Mouse (Mus musculus): ENCODE data around the gene Phactr4. TPM values are rescaled to one million over a fixed set of nuclear protein-coding genes. Genes with fewer than 3 reads are reported as not detected.

Phactr4 gene
- polyA plus RNA-seq, 1 experiment from 2014 or later = 8.9 TPM

DNA sequence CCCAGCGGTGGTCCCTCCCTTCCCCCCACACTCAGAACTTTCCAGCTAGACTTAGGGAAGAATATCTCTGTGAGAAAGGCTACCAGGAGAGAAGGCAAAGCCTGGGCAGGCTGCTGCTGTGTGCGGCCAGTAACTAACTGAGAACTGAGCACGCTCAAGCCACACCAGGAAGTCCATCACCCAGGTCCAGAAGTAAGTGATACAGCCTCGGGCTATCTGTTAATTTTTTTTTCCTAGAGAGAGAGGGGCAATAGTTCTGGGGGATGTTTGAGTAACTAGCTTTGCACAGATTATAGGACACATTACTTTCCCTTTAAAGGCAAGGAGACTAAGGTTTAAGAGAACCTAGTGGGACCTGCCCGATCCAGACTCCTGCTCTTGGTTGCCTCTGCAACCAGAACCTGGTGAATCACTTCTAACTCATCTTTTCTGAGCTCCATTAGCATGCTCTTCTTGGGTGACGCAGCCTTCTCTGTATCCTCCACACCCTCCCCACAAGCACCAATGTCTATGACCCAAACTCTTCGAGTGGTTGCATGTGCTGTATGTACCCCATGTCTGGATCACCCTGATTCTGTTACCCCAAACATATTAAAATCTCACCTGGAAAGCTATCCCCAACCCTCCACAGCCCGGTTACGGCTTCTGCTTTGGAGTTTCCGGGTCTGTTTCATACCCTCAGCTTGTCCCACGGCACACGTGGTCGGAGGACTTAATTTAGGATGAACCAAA lies 77.7 kb downstream of the Phactr4 start:
- 0 out of 2 replicates have a peak, but pooled peaks have one; percentile 22 for ATAC-seq (replicated peaks)
- WGBS = 6% methylated on average over 13 of the region's 13 CpGs
- Histone ChIP-seq H3K9me3 (no peaks in the 10 kb centered on the region), H3K4me2 (peak overlapping the region; percentile 89), H3K27me3 (replicated peaks) (no peaks in the 10 kb centered on the region), H3K4me1 (peaks cover 15% of the 10 kb centered on the region), H3K36me3 (replicated peaks) (no peaks in the 10 kb centered on the region), H3K4me3 (peak overlapping the region; percentile 83), H3K27ac (no peak overlapping the region), H3K9ac (peak overlapping the region; percentile 69; the same call in 1 of the 2 replicates)

DNA sequence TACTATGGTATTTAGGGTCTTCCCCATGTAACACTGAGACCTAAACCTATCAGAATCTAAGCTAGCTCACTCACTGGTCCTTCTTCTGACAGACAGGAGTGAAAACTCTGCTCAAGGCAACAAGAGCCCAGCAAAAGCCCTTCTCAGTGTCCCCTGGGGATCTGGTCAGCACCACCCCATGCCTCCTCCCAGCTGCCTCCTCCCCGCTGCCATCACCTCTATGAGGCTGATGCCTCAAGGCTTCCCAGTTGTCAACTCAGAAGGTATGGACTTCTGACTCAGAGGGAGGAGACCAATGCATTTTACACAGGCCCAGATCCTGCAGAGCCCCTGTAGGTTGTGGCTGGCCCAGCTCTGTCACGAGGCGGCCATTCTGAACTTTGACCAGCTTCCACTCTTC lies 80.8 kb downstream of the Phactr4 start:
- H3K4me3 ChIP-seq = no peak overlapping the region
- WGBS = 88% methylated on average over 3 of the region's 3 CpGs
- H3K36me3 ChIP-seq (replicated peaks) = peaks cover 11% of the 10 kb centered on the region; the same call in 1 of the 2 replicates
- H3K27me3 ChIP-seq (replicated peaks) = no peaks in the 10 kb centered on the region
- H3K27ac ChIP-seq = no peak overlapping the region
- no peak for ATAC-seq (replicated peaks)
- peaks cover 15% of the 10 kb centered on the region for H3K4me1 ChIP-seq
- H3K9ac ChIP-seq = no peak overlapping the region
- no peak overlapping the region for H3K4me2 ChIP-seq
- H3K9me3 ChIP-seq = no peaks in the 10 kb centered on the region

DNA sequence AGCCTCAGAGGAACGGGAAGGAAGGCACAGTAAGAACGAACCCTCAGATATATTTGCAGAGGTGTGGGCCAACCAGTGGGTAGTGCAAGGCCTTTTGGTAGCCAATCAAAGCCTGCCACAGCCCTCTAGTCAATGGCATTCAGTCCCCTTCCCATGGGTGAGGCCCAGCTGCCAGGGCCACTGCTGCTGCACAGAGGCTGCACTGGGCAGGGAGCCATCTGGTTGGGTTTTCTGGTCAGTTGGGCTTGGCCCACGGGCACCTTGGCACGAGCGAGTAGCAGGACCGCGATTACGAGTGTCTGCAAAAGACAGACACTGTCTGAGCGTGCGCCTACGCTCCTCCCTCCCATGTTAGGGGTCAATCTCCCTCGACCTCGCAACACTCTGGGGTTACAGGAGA lies 83.3 kb downstream of the Phactr4 start:
- H3K4me1 ChIP-seq = peaks cover 4% of the 10 kb centered on the region
- no peak overlapping the region for H3K27ac ChIP-seq
- no peak for ATAC-seq (replicated peaks)
- peaks cover 20% of the 10 kb centered on the region; the same call in 1 of the 2 replicates for H3K36me3 ChIP-seq (replicated peaks)
- H3K9ac ChIP-seq = no peak overlapping the region
- WGBS = 93% methylated on average over 13 of the region's 13 CpGs
- no peaks in the 10 kb centered on the region for H3K27me3 ChIP-seq (replicated peaks)
- no peak overlapping the region for H3K4me2 ChIP-seq
- no peaks in the 10 kb centered on the region for H3K9me3 ChIP-seq
- H3K4me3 ChIP-seq = no peak overlapping the region

DNA sequence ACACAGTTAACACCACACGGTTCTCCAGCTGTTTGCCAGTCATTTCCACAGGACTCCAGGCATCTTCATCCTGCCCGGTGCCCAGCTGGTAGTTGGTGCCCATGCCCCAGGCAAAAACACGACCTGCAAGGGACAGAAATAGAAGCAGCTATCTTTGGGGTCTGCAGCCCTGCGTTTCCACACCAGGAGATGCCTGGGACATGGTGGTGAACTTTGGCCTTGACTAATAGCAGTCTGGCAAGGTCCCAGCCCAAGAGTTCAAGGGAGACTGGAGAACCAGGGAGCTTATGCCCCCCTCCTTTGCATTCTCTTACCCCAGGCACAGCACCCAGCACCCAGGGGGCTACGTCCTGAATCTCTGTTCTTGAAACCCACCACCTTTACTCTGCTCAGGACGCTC lies 89.4 kb downstream of the Phactr4 start:
- H3K27ac ChIP-seq = no peak overlapping the region
- 92% methylated on average over 6 of the region's 6 CpGs for WGBS
- no peak overlapping the region for H3K9ac ChIP-seq
- no peak overlapping the region for H3K4me3 ChIP-seq
- H3K4me2 ChIP-seq = no peak overlapping the region
- peaks cover 16% of the 10 kb centered on the region for H3K4me1 ChIP-seq
- peaks cover 19% of the 10 kb centered on the region; the same call in 1 of the 2 replicates for H3K36me3 ChIP-seq (replicated peaks)
- H3K27me3 ChIP-seq (replicated peaks) = no peaks in the 10 kb centered on the region
- no peak for ATAC-seq (replicated peaks)
- no peaks in the 10 kb centered on the region for H3K9me3 ChIP-seq

DNA sequence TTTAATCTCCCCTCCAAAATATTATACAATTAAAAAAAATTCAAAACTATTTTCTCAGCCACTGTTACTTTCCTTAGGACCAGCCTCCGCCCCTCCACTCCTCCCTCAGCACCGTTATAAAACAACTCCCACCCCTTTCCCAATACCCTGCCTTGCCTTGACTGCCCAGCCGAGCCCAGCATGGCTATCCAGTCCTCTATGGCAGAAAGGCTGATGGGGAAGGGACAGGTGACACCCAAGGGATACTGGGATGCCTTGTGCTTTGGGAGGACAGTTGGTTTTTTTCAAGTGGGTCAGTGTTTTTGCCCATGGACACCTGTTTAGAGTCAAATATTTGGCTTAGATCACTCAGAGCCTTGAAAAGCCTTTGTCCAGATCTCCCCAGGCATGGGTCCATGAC lies 90.3 kb downstream of the Phactr4 start:
- peaks cover 14% of the 10 kb centered on the region; the same call in 1 of the 2 replicates for H3K36me3 ChIP-seq (replicated peaks)
- 74% methylated on average over 3 of the region's 3 CpGs for WGBS
- H3K9ac ChIP-seq = no peak overlapping the region
- H3K4me3 ChIP-seq = no peak overlapping the region
- H3K27me3 ChIP-seq (replicated peaks) = no peaks in the 10 kb centered on the region
- no peak for ATAC-seq (replicated peaks)
- no peak overlapping the region for H3K27ac ChIP-seq
- no peaks in the 10 kb centered on the region for H3K9me3 ChIP-seq
- H3K4me1 ChIP-seq = peaks cover 16% of the 10 kb centered on the region
- no peak overlapping the region for H3K4me2 ChIP-seq

DNA sequence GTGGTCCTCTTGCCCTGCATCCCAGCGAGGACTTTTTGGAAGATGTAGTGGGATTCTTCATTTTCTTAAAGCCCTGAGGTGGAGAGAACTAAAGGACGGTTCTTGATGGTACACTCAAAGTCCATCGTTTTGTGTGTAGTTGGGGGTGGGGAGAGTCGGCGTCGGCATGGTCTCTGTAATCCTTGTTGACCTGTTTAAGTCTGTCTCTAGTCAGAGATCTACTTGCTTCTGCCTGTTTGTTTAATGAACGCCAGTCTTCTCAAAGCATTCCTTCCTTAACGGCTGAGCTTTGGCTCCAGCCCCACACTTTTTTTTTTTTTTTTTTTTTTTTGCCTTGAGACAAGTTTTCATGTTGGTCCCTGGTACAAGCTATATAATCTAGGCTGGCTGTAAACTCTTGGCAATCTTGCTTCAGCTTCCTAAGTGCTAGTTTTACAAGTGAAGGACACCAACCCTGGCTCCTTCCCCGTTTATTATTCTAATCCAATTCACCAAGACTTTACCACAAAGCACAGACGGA lies 92.4 kb downstream of the Phactr4 start:
- H3K4me2 ChIP-seq = peak overlapping the region; percentile 64
- peak overlapping the region; percentile 78 for H3K27ac ChIP-seq
- H3K9ac ChIP-seq = peak overlapping the region; percentile 77
- H3K4me1 ChIP-seq = peaks cover 16% of the 10 kb centered on the region
- no peak for ATAC-seq (replicated peaks)
- WGBS = 6% methylated on average over 10 of the region's 10 CpGs
- no peaks in the 10 kb centered on the region for H3K9me3 ChIP-seq
- H3K4me3 ChIP-seq = peak overlapping the region; percentile 67
- H3K36me3 ChIP-seq (replicated peaks) = peaks cover 18% of the 10 kb centered on the region
- no peaks in the 10 kb centered on the region for H3K27me3 ChIP-seq (replicated peaks)

DNA sequence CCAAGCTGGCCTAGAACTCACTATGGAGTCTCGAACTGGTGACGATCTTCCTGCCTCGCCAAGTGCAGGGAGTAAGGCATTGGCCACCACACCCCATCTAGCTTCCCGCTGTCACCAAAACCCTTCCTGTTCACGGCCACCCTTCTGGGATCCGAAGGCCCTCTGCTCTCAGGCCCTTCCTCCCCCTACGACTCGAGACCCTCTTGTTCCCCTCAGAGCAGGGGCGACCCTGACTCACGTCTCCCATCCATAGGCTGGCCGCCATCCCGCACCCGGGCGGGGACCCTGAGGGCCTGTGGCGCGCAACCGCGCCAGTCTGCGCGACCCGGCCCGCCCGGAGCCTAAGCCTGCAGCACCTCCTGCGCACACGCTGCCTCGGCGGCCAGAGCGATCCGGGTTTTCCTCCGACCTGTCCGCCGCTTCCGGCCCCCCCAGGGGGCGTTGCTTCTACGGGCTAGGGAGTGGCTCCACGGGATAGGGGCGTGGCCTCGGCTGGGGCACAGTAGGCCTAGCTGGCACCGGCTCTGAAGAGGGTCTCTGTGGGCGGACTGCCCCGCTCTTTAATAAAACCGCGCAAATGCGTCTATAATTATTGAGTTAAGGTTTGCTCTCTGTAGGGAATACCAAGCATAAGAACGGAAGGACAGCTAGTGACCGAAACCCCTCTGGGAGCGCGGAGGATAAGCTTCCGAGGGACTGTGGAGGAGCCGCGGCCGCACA lies 93.0 kb downstream of the Phactr4 start, which contains the start of gene Trnau1ap:
Gene Trnau1ap (minus strand): TSS at position 424 of the 720 bp plus-strand sequence.
- WGBS = under 1% methylated on average over 52 of the region's 52 CpGs
- H3K9me3 ChIP-seq = no peaks in the 10 kb centered on the region
- H3K4me2 ChIP-seq = peak within 1 kb of the TSS; percentile 64
- peak within 1 kb of the TSS; percentile 67 for H3K4me3 ChIP-seq
- H3K9ac ChIP-seq = peak within 1 kb of the TSS; percentile 77
- H3K27me3 ChIP-seq (replicated peaks) = no peaks in the 10 kb centered on the region
- peaks cover 18% of the 10 kb centered on the region for H3K36me3 ChIP-seq (replicated peaks)
- peaks cover 16% of the 10 kb centered on the region for H3K4me1 ChIP-seq
- ATAC-seq (replicated peaks) = peak; percentile 94
- H3K27ac ChIP-seq = peak within 1 kb of the TSS; percentile 78

DNA sequence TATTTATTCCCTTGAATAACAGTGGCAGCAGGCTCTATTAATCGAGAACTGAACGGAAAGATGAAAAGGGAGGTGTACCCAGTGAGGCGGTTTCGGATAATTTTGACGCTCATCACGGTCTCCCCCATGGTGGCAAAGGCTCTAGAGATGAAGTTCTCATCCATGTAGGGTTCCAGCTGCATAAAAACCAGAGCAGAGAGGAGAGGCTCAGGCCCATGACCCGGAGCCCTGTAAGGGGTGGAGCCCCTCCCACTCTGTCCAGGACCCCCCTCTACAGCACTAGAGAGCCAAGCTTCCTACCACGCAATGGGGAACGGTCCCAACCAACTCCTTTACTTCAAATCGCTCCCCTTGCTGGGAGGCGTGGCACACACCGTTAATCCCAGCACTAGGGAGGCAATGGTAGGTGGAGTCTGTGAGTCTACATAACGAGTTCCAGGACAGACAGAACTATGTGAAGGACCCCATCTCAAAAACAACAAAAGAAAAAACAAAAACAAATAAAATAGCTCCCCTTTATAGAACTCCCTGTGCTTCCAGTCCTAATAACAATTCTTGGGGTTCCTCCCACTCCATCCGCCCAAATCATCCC lies 93.8 kb downstream of the Phactr4 start:
- H3K27me3 ChIP-seq (replicated peaks) = no peaks in the 10 kb centered on the region
- H3K36me3 ChIP-seq (replicated peaks) = peaks cover 19% of the 10 kb centered on the region
- ATAC-seq (replicated peaks) = 0 out of 2 replicates have a peak, but pooled peaks have one; percentile 33
- peak overlapping the region; percentile 77 for H3K9ac ChIP-seq
- 41% methylated on average over 14 of the region's 14 CpGs for WGBS
- H3K4me3 ChIP-seq = peak overlapping the region; percentile 67
- H3K4me2 ChIP-seq = peak overlapping the region; percentile 64
- H3K4me1 ChIP-seq = peaks cover 16% of the 10 kb centered on the region
- H3K27ac ChIP-seq = peak overlapping the region; percentile 78; the same call in 1 of the 2 replicates
- H3K9me3 ChIP-seq = no peaks in the 10 kb centered on the region

DNA sequence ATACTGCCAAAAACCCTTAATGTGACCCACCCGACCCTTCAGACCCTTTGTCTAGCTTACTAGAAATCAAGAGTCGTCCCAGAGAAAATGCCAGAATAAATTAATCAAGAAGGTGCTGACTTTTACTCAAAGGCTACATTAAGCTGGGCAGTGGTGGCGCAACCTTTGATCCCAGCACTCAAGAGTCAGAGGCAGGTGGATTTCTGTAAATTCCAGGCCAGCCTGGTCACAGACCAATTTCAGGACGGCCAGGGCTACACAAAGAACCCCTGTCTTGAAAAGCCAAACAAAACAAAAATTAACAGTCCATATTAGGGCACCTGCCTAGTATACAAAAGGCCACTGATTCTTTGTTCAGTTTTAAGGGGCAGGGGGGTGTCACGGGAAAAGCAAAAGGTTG lies 95.8 kb downstream of the Phactr4 start:
- peaks cover 16% of the 10 kb centered on the region for H3K4me1 ChIP-seq
- H3K27ac ChIP-seq = no peak overlapping the region
- no peak for ATAC-seq (replicated peaks)
- no peaks in the 10 kb centered on the region for H3K27me3 ChIP-seq (replicated peaks)
- no peaks in the 10 kb centered on the region for H3K9me3 ChIP-seq
- peaks cover 17% of the 10 kb centered on the region for H3K36me3 ChIP-seq (replicated peaks)
- H3K4me2 ChIP-seq = no peak overlapping the region
- WGBS = 90% methylated on average over 5 of the region's 5 CpGs
- no peak overlapping the region for H3K9ac ChIP-seq
- H3K4me3 ChIP-seq = no peak overlapping the region

DNA sequence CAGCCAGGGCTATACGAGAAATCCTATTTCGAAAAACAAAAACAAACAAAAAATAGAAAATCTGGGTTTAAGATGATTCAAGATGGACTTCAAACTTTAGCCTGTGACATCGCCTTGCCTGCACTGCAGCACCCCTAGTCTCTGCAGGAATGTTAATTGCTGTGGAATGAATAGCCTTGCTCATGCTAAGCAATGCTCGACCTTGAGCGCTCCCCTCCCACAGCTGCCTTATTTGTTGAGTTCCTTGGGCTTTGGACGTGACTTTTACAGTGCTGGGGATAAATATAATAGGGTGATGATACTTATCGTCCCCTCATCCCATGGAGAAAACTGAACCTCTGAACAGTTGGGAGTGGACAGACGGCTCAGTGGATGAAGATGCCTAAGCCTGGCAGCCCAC lies 106.6 kb downstream of the Phactr4 start:
- H3K4me3 ChIP-seq = no peak overlapping the region
- H3K4me1 ChIP-seq = peaks cover under 1% of the 10 kb centered on the region
- H3K36me3 ChIP-seq (replicated peaks) = peaks cover 40% of the 10 kb centered on the region
- no peak overlapping the region for H3K9ac ChIP-seq
- 89% methylated on average over 8 of the region's 8 CpGs for WGBS
- no peak overlapping the region for H3K4me2 ChIP-seq
- H3K27ac ChIP-seq = no peak overlapping the region
- no peak for ATAC-seq (replicated peaks)
- H3K9me3 ChIP-seq = no peaks in the 10 kb centered on the region
- H3K27me3 ChIP-seq (replicated peaks) = no peaks in the 10 kb centered on the region

DNA sequence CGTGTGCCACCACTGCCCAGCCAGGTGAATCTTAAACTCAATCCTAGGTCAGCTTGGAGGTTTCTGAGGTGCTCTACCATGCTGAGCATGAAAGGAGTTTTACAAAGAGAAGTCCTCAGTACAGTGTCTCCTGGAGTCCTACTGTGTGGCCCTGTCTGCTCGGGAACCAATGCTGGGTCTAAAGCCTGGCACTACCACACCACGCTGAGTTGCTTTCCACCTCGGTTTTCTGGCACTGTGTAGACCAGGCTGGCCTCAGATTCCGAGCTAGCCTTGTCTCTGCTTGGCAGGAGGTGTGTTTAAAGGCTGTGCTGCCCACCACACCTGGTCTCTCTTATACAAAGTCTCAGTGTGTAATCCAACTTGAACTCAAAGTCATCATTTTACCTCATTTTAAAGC lies 109.7 kb downstream of the Phactr4 start:
- 91% methylated on average over 5 of the region's 5 CpGs for WGBS
- ATAC-seq (replicated peaks) = no peak
- Histone ChIP-seq H3K27me3 (replicated peaks) (no peaks in the 10 kb centered on the region), H3K4me2 (no peak overlapping the region), H3K9me3 (no peaks in the 10 kb centered on the region), H3K4me3 (no peak overlapping the region), H3K36me3 (replicated peaks) (peaks cover 32% of the 10 kb centered on the region), H3K9ac (no peak overlapping the region), H3K4me1 (peaks cover 12% of the 10 kb centered on the region), H3K27ac (no peak overlapping the region)

DNA sequence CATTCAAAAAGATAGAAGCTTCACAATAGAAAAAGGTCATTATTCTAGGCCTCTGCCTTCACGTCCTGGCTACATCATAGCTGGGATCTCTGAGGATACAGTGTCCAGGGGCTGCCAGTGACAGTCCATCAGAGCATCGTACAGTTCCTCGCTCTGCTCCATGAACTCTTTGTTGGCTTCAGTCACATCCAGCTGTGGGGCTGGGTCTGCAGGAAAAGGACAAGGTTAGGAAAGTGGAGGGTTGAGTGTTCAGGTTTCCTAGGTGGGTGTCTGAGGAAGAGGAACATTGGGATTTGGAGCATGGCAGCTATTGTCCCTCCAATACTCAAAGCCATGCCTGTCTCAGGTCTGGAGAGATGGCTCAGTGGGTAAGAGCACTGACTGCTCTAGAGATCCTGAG lies 110.5 kb downstream of the Phactr4 start:
- Histone ChIP-seq H3K27me3 (replicated peaks) (no peaks in the 10 kb centered on the region), H3K4me1 (peaks cover 12% of the 10 kb centered on the region), H3K4me3 (no peak overlapping the region), H3K27ac (no peak overlapping the region), H3K9me3 (no peaks in the 10 kb centered on the region), H3K9ac (no peak overlapping the region), H3K4me2 (no peak overlapping the region), H3K36me3 (replicated peaks) (peaks cover 28% of the 10 kb centered on the region)
- WGBS = 57% methylated on average over 3 of the region's 3 CpGs
- no peak for ATAC-seq (replicated peaks)

Measured in midbrain, embryonic 15.5 days (tissue).